Mouse (Mus musculus) limb, embryonic 13.5 days (tissue): ENCODE measurements at regions not wholly inside any gene's neighbourhood (a gene's known extent, or its start where the extent isn't known, plus 50 kb on each side); places are given as distances from the start of the nearest gene placed in this dataset.

ENCODE experiments used
- ATAC-seq: fragments of 200-750 bp; cut with Nextera tagmentation; 2 replicates; pipeline ENCODE4 v1.8.0; 2017; ENCODE audit warnings: low read depth, moderate number of reproducible peaks, moderate TSS enrichment; ENCODE audit not compliant: low FRiP score
- H3K27ac ChIP-seq: fragments of 300-500 bp; sonication (generic); 2 replicates; pipeline ENCODE4 v1.5.1; 2015; ENCODE audit warnings: inconsistent platforms, mild to moderate bottlenecking, moderate library complexity
- H3K27me3 ChIP-seq: fragments of 300-500 bp; sonication (generic); 2 replicates; pipeline ENCODE4 v1.6.1; 2015; ENCODE audit warnings: mild to moderate bottlenecking, inconsistent platforms
- H3K36me3 ChIP-seq: fragments of 300-500 bp; sonication (generic); 2 replicates; pipeline ENCODE4 v1.6.1; 2015; ENCODE audit warnings: inconsistent platforms, mild to moderate bottlenecking, moderate library complexity
- H3K4me1 ChIP-seq: fragments of 300-500 bp; sonication (generic); 2 replicates; pipeline ENCODE4 v1.6.1; 2015; ENCODE audit warnings: inconsistent platforms
- H3K4me2 ChIP-seq: fragments of 300-500 bp; sonication (generic); replicated peaks from 2 replicates; pipeline ENCODE4 v1.6.1; 2015; ENCODE audit warnings: inconsistent platforms, mild to moderate bottlenecking, moderate library complexity
- H3K4me3 ChIP-seq: fragments of 300-500 bp; sonication (generic); 2 replicates; pipeline ENCODE4 v1.5.1; 2015; ENCODE audit warnings: moderate library complexity, mild to moderate bottlenecking, inconsistent platforms
- H3K9ac ChIP-seq: fragments of 300-500 bp; sonication (generic); 2 replicates; pipeline ENCODE4 v1.6.1; 2015; ENCODE audit warnings: mild to moderate bottlenecking, inconsistent platforms
- H3K9me3 ChIP-seq: fragments of 300-500 bp; sonication (generic); 2 replicates; pipeline ENCODE4 v1.6.1; 2016; ENCODE audit warnings: inconsistent platforms
- WGBS: fragments of 180-500 bp; shearing (Covaris S2); methylation state at CpG from one replicate; pipeline ENCODE4 v1.1.7; 2015; 5-methylcytosine and 5-hydroxymethylcytosine counted together

DNA sequence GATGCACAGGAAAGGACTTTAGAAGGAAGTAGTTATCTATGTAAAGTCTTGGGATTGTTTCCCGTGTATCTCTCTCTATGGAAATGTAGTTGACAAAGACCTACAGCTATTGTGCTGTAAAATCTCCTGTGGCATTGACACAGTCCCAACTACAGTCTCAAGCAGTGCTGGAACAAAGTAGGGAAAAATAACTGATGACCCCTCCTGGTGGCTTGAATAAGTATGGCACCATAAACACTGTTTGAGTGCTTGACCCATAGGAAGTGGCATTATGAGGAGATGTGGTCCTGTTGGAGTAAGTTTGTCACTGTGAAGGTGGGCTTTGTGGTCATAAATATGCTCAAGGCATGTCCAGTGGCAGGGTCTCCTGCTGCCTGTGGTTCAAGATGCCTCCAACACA is 928.4 kb upstream of the Mms22l start:
- no peaks in the 10 kb centered on the region for H3K36me3 ChIP-seq
- no peak for ATAC-seq
- no peak overlapping the region for H3K27ac ChIP-seq
- H3K4me2 ChIP-seq: no peak overlapping the region
- no peaks in the 10 kb centered on the region for H3K4me1 ChIP-seq
- H3K9me3 ChIP-seq: no peaks in the 10 kb centered on the region
- H3K4me3 ChIP-seq: no peak overlapping the region
- no peak overlapping the region for H3K9ac ChIP-seq
- 74% methylated on average over 1 of the region's 1 CpGs for WGBS
- no peaks in the 10 kb centered on the region for H3K27me3 ChIP-seq

GRCm38 (mm10) chr4:23573013-23573412 is 923.2 kb upstream of the Mms22l start:
- no peaks in the 10 kb centered on the region for H3K36me3 ChIP-seq

DNA sequence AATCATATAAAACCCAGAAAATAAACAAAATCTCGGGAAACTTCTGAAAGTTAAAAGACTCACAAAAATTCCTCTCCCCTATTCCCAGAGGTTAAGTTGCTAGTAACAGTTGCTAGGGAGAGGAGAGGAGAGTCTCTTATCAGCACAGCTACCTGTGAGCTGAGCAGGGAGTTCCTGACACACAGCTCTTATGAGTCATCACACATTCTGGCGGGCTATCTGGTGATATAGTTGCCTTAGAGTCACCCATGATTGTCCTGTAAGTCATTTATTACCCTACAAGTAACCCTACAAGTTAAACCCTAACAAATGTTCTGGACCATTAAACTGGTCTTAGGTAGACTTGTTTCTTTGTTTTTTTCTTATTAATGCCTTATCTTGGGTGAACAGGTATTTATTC is 908.8 kb upstream of the Mms22l start:
- H3K27ac ChIP-seq: no peak overlapping the region
- H3K4me3 ChIP-seq: no peak overlapping the region
- H3K9ac ChIP-seq: no peak overlapping the region
- H3K27me3 ChIP-seq: no peaks in the 10 kb centered on the region
- no peaks in the 10 kb centered on the region for H3K4me1 ChIP-seq
- H3K4me2 ChIP-seq: no peak overlapping the region
- H3K36me3 ChIP-seq: no peaks in the 10 kb centered on the region
- WGBS: 44% methylated on average over 2 of the region's 2 CpGs
- H3K9me3 ChIP-seq: no peaks in the 10 kb centered on the region
- ATAC-seq: no peak

More at GRCm38 (mm10) chr4:23573013-23573412, 923.2 kb upstream of the Mms22l start:
- Histone ChIP-seq H3K27ac (no peak overlapping the region), H3K9ac (no peak overlapping the region), H3K27me3 (no peaks in the 10 kb centered on the region), H3K9me3 (no peaks in the 10 kb centered on the region), H3K4me2 (no peak overlapping the region), H3K4me1 (no peaks in the 10 kb centered on the region), H3K4me3 (no peak overlapping the region)
- ATAC-seq: no peak

DNA sequence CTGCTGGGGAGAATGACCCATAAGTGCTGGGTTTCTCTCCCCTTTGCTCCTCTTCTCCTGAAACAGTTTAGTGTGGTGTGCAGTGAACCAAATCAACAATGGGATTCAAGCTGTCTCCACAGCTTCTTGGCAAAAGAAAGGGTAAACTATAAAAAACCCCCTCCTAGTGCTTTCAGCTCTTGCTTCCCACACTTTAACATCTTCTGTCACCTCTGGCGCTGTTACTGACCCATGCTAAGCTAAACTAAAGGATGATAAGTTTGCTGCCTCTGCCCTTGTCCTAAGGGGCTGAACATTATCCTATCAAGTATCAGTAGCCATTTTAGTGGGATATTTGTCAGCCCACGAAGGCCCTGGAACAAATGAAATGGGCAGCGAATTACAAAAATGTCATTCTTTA is 905.4 kb upstream of the Mms22l start:
- Histone ChIP-seq H3K4me2 (no peak overlapping the region), H3K4me1 (no peaks in the 10 kb centered on the region), H3K9me3 (no peaks in the 10 kb centered on the region), H3K9ac (no peak overlapping the region), H3K36me3 (no peaks in the 10 kb centered on the region), H3K27ac (no peak overlapping the region), H3K27me3 (no peaks in the 10 kb centered on the region), H3K4me3 (no peak overlapping the region)
- 67% methylated on average over 3 of the region's 3 CpGs for whole genome bisulfite sequencing
- ATAC-seq: no peak

DNA sequence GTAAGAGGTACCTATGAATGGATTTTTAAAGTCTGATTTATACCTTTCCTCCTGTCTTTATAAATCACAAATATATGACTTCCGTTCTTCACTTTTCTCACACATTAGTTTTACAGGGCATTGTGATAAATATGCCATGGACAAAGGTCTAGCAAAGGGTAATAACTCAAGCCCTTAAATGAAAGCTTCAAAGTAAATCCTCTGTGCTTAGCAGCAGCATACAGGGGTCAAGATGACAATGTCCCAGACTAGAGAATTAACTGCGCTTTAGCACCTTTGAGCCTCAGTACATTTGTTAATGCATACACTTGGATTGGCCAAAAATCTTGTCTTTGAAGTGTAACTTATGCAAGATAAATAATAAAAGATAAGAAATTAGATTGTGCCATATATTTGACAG is 904.7 kb upstream of the Mms22l start:
- no peak for ATAC-seq
- WGBS: 61% methylated on average over 2 of the region's 2 CpGs

GRCm38 (mm10) chr4:23600070-23600469 is 896.2 kb upstream of the Mms22l start:
- Histone ChIP-seq H3K9me3 (no peaks in the 10 kb centered on the region), H3K4me1 (0 out of 2 replicates have a peak, but pooled peaks cover 5% of the 10 kb centered on the region), H3K27me3 (no peaks in the 10 kb centered on the region), H3K36me3 (no peaks in the 10 kb centered on the region), H3K4me2 (no peak overlapping the region), H3K4me3 (no peak overlapping the region), H3K9ac (no peak overlapping the region), H3K27ac (no peak overlapping the region)
- 90% methylated on average over 2 of the region's 2 CpGs for WGBS
- ATAC-seq: no peak

More for the DNA sequence above, 904.7 kb upstream of the Mms22l start:
- Histone ChIP-seq H3K4me3 (no peak overlapping the region), H3K27ac (no peak overlapping the region), H3K4me2 (no peak overlapping the region), H3K27me3 (no peaks in the 10 kb centered on the region), H3K4me1 (no peaks in the 10 kb centered on the region), H3K9me3 (no peaks in the 10 kb centered on the region), H3K9ac (no peak overlapping the region), H3K36me3 (no peaks in the 10 kb centered on the region)

DNA sequence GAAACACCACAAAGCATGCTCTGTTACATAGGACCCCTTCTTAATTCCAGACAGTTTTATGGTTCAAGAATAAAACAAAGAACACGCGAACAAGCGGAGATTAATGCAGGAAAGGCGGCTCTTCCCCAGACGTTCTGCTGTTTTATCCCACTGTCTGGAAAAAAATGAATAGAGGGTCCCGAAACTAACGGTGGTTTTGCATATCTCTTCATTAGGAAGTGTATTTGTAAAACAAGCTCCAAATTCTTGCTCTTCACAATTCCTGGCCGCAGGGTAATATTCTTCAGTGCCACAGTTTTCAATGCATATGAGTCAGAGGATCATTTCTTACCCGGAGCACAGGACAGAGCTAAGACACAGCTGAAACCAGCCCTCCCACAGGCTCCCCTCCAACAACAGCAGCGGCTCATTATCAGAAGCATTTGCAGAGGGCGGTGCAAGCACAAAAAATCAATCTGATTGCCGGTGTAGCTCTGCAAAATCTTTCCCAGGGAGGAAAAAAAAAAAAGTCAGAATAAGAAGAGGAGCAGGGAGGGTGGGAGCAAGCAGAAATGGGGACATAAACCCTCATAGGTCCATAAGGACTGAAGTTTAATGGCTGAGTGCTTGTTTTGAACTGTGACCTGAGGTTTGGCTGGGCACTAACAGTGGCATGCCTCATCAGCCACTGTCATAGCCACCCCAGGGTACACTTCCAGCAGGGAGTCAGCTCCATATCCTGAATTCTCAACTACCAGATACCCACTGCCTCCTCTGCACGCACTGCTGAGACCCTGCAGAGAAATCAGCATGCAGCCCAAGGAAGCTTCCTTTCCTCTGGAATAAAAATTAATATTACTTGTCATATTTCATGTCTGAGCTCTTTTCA is 894.6 kb upstream of the Mms22l start:
- no peaks in the 10 kb centered on the region for H3K9me3 ChIP-seq
- no peak overlapping the region for H3K27ac ChIP-seq
- ATAC-seq: no peak
- H3K4me1 ChIP-seq: 0 out of 2 replicates have a peak, but pooled peaks cover 5% of the 10 kb centered on the region
- H3K36me3 ChIP-seq: no peaks in the 10 kb centered on the region
- H3K27me3 ChIP-seq: no peaks in the 10 kb centered on the region
- H3K4me2 ChIP-seq: peak overlapping the region; percentile 34
- 0 out of 2 replicates have a peak overlapping the region, but pooled peaks have one; percentile 14 for H3K4me3 ChIP-seq
- no peak overlapping the region for H3K9ac ChIP-seq
- 31% methylated on average over 13 of the region's 13 CpGs for WGBS

DNA sequence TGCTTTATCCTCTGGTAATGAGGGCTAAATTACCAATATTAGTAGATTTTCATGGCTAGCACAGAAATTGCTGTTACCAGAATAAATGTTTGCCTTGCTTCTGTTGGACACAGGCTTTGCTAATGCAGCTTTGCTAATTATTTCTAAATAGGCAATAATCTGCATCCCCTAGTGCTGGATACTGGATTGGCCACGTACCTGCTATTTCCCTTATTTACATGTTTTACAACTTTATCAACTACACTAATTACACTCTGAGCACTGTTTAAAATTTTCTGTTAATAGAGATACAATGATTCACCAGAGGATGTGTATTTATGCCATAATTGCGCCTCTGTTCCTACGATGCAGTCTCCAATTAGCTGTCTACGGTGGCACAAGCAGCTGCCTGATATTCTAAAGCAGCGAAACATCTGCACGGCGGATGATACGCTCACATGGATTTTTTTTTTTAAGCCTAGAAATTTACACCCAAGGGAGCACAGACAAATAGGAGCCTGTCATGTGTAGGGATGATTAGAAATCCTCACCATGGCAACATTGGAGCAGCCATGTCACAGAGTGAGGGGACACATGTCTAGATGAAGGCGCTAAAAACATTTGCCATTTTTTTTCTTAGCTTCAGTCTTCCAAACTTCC is 893.8 kb upstream of the Mms22l start:
- ATAC-seq: no peak
- H3K36me3 ChIP-seq: no peaks in the 10 kb centered on the region
- 0 out of 2 replicates have a peak, but pooled peaks cover 5% of the 10 kb centered on the region for H3K4me1 ChIP-seq
- no peaks in the 10 kb centered on the region for H3K27me3 ChIP-seq
- H3K27ac ChIP-seq: no peak overlapping the region
- no peak overlapping the region for H3K4me3 ChIP-seq
- H3K9ac ChIP-seq: no peak overlapping the region
- WGBS: 75% methylated on average over 9 of the region's 9 CpGs
- no peak overlapping the region for H3K4me2 ChIP-seq
- H3K9me3 ChIP-seq: no peaks in the 10 kb centered on the region

DNA sequence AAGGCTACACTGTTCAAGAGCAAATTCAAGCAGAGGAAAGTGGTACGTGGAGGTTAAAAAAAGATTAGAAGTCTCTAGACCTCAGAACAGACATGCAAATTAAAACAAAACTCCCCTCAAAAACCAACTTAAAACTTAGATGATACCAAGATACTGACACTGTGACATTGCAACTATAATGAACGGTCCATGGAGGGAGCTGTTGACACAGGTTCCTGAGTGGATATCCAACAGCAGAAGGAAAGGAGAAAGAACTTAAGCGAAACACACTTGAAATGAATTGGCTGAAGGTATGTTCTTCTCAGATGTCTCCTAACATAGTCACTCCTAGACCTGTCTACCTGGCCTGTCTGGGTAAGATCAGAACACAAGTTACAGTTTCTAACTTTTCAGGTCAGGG is 888.9 kb upstream of the Mms22l start:
- Histone ChIP-seq H3K4me1 (no peaks in the 10 kb centered on the region), H3K9ac (no peak overlapping the region), H3K9me3 (no peaks in the 10 kb centered on the region), H3K27ac (no peak overlapping the region), H3K27me3 (no peaks in the 10 kb centered on the region), H3K4me3 (no peak overlapping the region), H3K4me2 (no peak overlapping the region), H3K36me3 (no peaks in the 10 kb centered on the region)
- ATAC-seq: no peak
- WGBS: 69% methylated on average over 3 of the region's 3 CpGs

GRCm38 (mm10) chr4:23621208-23621607 is 875.0 kb upstream of the Mms22l start:
- H3K4me3 ChIP-seq: no peak overlapping the region
- no peak for ATAC-seq
- H3K9ac ChIP-seq: no peak overlapping the region
- H3K4me2 ChIP-seq: no peak overlapping the region
- no peaks in the 10 kb centered on the region for H3K9me3 ChIP-seq
- H3K27ac ChIP-seq: no peak overlapping the region
- no peaks in the 10 kb centered on the region for H3K27me3 ChIP-seq
- H3K36me3 ChIP-seq: no peaks in the 10 kb centered on the region
- no peaks in the 10 kb centered on the region for H3K4me1 ChIP-seq

GRCm38 (mm10) chr4:23622231-23622630 is 874.0 kb upstream of the Mms22l start:
- Histone ChIP-seq H3K36me3 (no peaks in the 10 kb centered on the region), H3K27me3 (no peaks in the 10 kb centered on the region)
- ATAC-seq: no peak

GRCm38 (mm10) chr4:23636231-23636928 is 859.9 kb upstream of the Mms22l start:
- WGBS: 67% methylated on average over 9 of the region's 9 CpGs
- H3K4me3 ChIP-seq: no peak overlapping the region
- no peaks in the 10 kb centered on the region for H3K36me3 ChIP-seq
- no peaks in the 10 kb centered on the region for H3K4me1 ChIP-seq
- no peak overlapping the region for H3K9ac ChIP-seq
- H3K4me2 ChIP-seq: no peak overlapping the region
- H3K27ac ChIP-seq: no peak overlapping the region
- no peaks in the 10 kb centered on the region for H3K27me3 ChIP-seq
- no peak for ATAC-seq
- H3K9me3 ChIP-seq: no peaks in the 10 kb centered on the region

More at GRCm38 (mm10) chr4:23622231-23622630, 874.0 kb upstream of the Mms22l start:
- Histone ChIP-seq H3K4me2 (no peak overlapping the region), H3K4me3 (no peak overlapping the region), H3K9ac (no peak overlapping the region), H3K4me1 (no peaks in the 10 kb centered on the region), H3K27ac (no peak overlapping the region), H3K9me3 (no peaks in the 10 kb centered on the region)
